Mouse (Mus musculus) lung, postnatal 0 days (tissue): Measurements from ENCODE around the gene Olfr155. TPM values are rescaled to one million over a fixed set of nuclear protein-coding genes. Genes with fewer than 3 reads are reported as not detected.

Experiments used
- ATAC-seq: fragments of 200-750 bp; cut with Nextera tagmentation; 2 replicates; pipeline ENCODE4 v1.8.0; 2017; ENCODE audit warnings: moderate library complexity
- DNase-seq: peaks from one replicate; pipeline ENCODE4 v3.0.0-alpha.2; 2016; ENCODE audit warnings: low spot score
- H3K27ac ChIP-seq: fragments of 300-500 bp; sonication (generic); 2 replicates; pipeline ENCODE4 v1.5.1; 2014; ENCODE audit warnings: antibody characterized with exemption, mild to moderate bottlenecking, low read length, mixed read lengths
- H3K27me3 ChIP-seq: fragments of 300-500 bp; sonication (generic); replicated peaks from 2 replicates; pipeline ENCODE4 v1.6.1; 2014; ENCODE audit warnings: low read length, mixed read lengths; ENCODE audit not compliant: insufficient read depth
- H3K36me3 ChIP-seq: fragments of 300-500 bp; sonication (generic); 2 replicates; pipeline ENCODE4 v1.6.1; 2014; ENCODE audit warnings: low read length, mixed read lengths; ENCODE audit not compliant: insufficient read depth
- H3K4me1 ChIP-seq: fragments of 300-500 bp; sonication (generic); 2 replicates; pipeline ENCODE4 v1.6.1; 2014; ENCODE audit warnings: antibody characterized with exemption, low read depth, low read length, mixed read lengths; ENCODE audit not compliant: insufficient read depth
- H3K4me2 ChIP-seq: fragments of 300-500 bp; sonication (generic); replicated peaks from 2 replicates; pipeline ENCODE4 v1.6.1; 2014; ENCODE audit warnings: low read depth, mild to moderate bottlenecking, low read length, moderate library complexity, mixed read lengths
- H3K4me3 ChIP-seq: fragments of 300-500 bp; sonication (generic); 2 replicates; pipeline ENCODE4 v1.5.1; 2014; ENCODE audit warnings: low read depth, low read length
- H3K9ac ChIP-seq: fragments of 300-500 bp; sonication (generic); replicated peaks from 2 replicates; pipeline ENCODE4 v1.6.1; 2014; ENCODE audit warnings: low read depth, mild to moderate bottlenecking
- H3K9me3 ChIP-seq: fragments of 300-500 bp; sonication (generic); 2 replicates; pipeline ENCODE4 v1.6.1; 2016; ENCODE audit warnings: low read length, mixed read lengths
- CTCF ChIP-seq: IDR thresholded peaks from 2 replicates; pipeline ENCODE4 v1.5.1; 2016; ENCODE audit warnings: antibody characterized with exemption, mild to moderate bottlenecking
- EP300 ChIP-seq: IDR thresholded peaks from 2 replicates; pipeline ENCODE4 v1.6.1; 2016; ENCODE audit warnings: antibody characterized with exemption, mild to moderate bottlenecking, control low read depth
- WGBS: fragments of 180-500 bp; shearing (Covaris S2); extraction: QIAGEN DNeasy Blood & Tissue Kit; methylation state at CpG from one replicate; pipeline ENCODE4 v1.1.7; 2014; 5-methylcytosine and 5-hydroxymethylcytosine counted together
- polyA plus RNA-seq: library from polyadenylated mRNA; unstranded; fragments of >200 nt; fragmentation: Nextera tagmentation; extraction: Ambion mirVana; gene quantifications from 2 replicates; pipeline ENCODE4 v1.2.1, GENCODE M21; 2015

Gene Olfr155
- polyA plus RNA-seq, 1 experiment from 2014 or later, result not detected

DNA sequence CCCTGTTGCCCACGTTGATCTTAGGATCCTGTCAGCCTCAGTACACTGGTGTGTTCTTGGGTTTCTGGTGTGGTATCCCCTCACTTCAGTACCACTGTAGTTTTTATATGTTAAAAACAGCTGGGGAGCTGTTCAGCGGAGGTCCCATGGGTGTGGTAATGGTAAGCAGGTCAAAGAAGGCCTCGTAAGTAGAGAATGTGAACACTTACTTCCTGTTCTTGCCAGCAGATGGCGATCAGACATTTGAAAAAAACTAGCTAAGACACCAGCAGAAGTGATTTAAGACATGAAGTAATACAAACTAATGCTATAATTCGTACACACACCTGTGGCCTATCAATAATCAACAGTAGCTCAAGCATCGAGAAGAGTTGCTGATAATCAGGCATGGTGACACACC is 55.1 kb downstream of the Olfr155 start:
- H3K4me3 ChIP-seq, result no peak overlapping the region
- WGBS, result 26% methylated on average over 6 of the region's 6 CpGs
- H3K9ac ChIP-seq, result no peak overlapping the region
- DNase-seq (peak; percentile 75), ATAC-seq (no peak)
- no peak overlapping the region for H3K27ac ChIP-seq
- no peaks in the 10 kb centered on the region for H3K4me1 ChIP-seq
- TF ChIP-seq EP300, result no peak
- peak; percentile 67 for TF ChIP-seq CTCF
- no peaks in the 10 kb centered on the region for H3K27me3 ChIP-seq
- H3K9me3 ChIP-seq, result no peaks in the 10 kb centered on the region
- no peaks in the 10 kb centered on the region for H3K36me3 ChIP-seq
- no peak overlapping the region for H3K4me2 ChIP-seq

Other genes starting within 250 kb of the Olfr155 start
- gene Npr2, start 219.6 kb upstream of the Olfr155 start, polyA plus RNA-seq, result 11.9 and 12.8 TPM in 2 replicates
- gene Spag8, start 198.0 kb upstream of the Olfr155 start, polyA plus RNA-seq, result 10.4 and 10.8 TPM in 2 replicates
- 128 and 132 TPM in 2 replicates for gene Hint2, start 195.1 kb upstream of the Olfr155 start, polyA plus RNA-seq
- gene Tmem8b, start 182.6 kb upstream of the Olfr155 start, polyA plus RNA-seq, result 2.5 and 3.1 TPM in 2 replicates
- 2.5 TPM in 2 replicates for gene Fam221b, start 182.4 kb upstream of the Olfr155 start, polyA plus RNA-seq
- not detected in 2 replicates for gene Olfr70, start 150.8 kb upstream of the Olfr155 start, polyA plus RNA-seq
- 0.17 TPM in 1 of 2 replicates, not detected in the other for gene Olfr71, start 141.3 kb upstream of the Olfr155 start, polyA plus RNA-seq
- 11.8 and 19.3 TPM in 2 replicates for gene Hrct1, start 124.4 kb upstream of the Olfr155 start, polyA plus RNA-seq
- 5.7 and 8.1 TPM in 2 replicates for gene Spaar, start 121.5 kb upstream of the Olfr155 start, polyA plus RNA-seq
- not detected in 2 replicates for gene Olfr159, start 80.6 kb upstream of the Olfr155 start, polyA plus RNA-seq
- not detected in 2 replicates for gene Olfr156, start 27.7 kb upstream of the Olfr155 start, polyA plus RNA-seq
- not detected in 2 replicates for gene Olfr157, start 11.4 kb upstream of the Olfr155 start, polyA plus RNA-seq
- gene Reck, start 24.0 kb downstream of the Olfr155 start, polyA plus RNA-seq, result 13.6 TPM in 2 replicates
- gene Glipr2, start 105.8 kb downstream of the Olfr155 start, polyA plus RNA-seq, result 37.9 and 41.4 TPM in 2 replicates
- gene Ccin, start 131.9 kb downstream of the Olfr155 start, polyA plus RNA-seq, result not detected in 2 replicates
- gene Clta, start 152.9 kb downstream of the Olfr155 start, polyA plus RNA-seq, result 209 and 221 TPM in 2 replicates
- 25.1 and 33.1 TPM in 2 replicates for gene Gne, start 232.6 kb downstream of the Olfr155 start, polyA plus RNA-seq